Mouse (Mus musculus): ENCODE results near the gene Faf1. TPM values are rescaled to one million over a fixed set of nuclear protein-coding genes. Genes with fewer than 3 reads are reported as not detected.
A peak's percentile ranks its signal among the peaks of the same experiment; 100 is the strongest.

The Faf1 gene
- total RNA-seq, 2 experiments from 2014 or later: 43.6 TPM

GRCm38 (mm10) chr4:109976273-109977147 lies 300.1 kb downstream of the Faf1 start:
- no peak for DNase-seq
- intact Hi-C loops (cut with DNase I): no loop called here

GRCm38 (mm10) chr4:109977148-109978067 lies 301.0 kb downstream of the Faf1 start, which contains the start of gene Dmrta2:
Dmrta2 (plus strand) TSS chr4:109978053.
- intact Hi-C loops (cut with DNase I): no loop called here
- peak; percentile 57 for DNase-seq

- intact Hi-C loops (cut with DNase I): no loop called here
- no peak for DNase-seq
Observed at GRCm38 (mm10) chr4:109978068-109978857, 301.9 kb downstream of the Faf1 start.

DNA sequence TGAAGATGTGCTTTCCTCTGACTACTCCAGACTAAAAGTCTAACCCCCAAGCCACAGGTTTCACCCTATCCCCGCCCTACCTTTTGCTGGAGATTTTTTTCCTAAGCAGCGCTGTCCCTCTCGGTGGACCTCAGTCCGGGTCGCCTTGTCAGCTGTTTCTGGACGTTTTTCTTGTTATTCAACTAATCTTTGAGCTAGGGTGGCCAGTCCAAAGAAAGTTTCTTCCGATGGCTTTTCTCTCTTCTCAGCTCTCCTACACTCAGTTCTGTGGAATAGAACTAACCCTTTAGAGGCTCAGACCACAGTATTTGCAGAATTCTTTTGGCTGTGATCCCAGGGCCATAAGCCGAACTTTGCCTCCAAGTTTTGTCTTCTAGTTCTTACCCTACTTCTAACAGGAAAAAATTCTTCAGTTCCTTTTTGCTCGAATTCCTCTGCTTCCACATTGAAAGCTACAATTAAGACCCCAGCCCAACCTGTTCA lies 302.5 kb downstream of the Faf1 start:
- DNase-seq: no peak
- intact Hi-C loops (cut with DNase I): no loop called here

DNA sequence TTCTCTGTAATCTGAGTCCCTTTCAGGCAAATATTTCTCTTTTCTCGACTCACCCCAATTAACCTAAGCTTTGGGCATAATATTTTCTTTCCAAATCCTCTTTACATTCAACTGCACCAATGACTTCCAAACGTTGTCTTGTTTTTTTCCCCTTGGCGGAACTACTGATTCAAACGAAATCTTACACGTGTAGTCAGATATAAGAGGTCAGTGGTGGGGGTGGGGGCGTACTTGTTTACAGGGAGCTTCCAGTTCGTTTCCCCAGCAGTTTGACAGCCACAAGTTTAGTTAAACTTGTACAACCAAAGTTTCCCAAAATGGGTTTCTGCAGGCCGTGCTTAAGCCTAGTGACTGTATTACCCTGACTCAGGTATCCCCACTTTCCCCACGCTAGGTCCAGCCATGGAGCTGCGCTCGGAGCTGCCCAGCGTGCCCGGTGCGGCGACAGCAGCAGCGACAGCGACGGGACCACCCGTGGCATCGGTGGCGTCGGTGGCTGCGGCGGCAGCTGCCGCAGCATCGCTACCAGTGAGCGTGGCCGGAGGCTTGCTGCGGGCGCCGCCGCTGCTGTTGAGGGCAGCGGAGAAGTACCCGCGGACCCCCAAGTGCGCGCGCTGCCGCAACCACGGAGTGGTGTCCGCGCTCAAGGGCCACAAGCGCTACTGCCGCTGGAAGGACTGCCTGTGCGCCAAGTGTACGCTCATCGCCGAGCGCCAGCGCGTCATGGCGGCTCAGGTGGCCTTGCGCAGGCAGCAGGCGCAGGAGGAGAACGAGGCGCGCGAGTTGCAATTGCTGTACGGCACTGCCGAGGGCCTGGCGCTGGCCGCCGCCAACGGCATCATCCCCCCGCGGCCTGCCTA lies 303.3 kb downstream of the Faf1 start:
- intact Hi-C loops (cut with DNase I): loop anchor here (10.0 kb wide), 2 partner anchors 305 to 315 kb away; partner anchors contain the start of gene Cdkn2c
- DNase-seq: no peak

GRCm38 (mm10) chr4:109980321-109981082 lies 304.1 kb downstream of the Faf1 start:
- no peak for DNase-seq
- intact Hi-C loops (cut with DNase I): loop anchor here (10.0 kb wide), 2 partner anchors 304 to 316 kb away; partner anchors contain the start of gene Cdkn2c

GRCm38 (mm10) chr4:109981083-109981870 lies 304.9 kb downstream of the Faf1 start:
- intact Hi-C loops (cut with DNase I): loop anchor here (10.0 kb wide), 2 partner anchors 304 to 316 kb away; partner anchors contain the start of gene Cdkn2c
- DNase-seq: no peak

DNA sequence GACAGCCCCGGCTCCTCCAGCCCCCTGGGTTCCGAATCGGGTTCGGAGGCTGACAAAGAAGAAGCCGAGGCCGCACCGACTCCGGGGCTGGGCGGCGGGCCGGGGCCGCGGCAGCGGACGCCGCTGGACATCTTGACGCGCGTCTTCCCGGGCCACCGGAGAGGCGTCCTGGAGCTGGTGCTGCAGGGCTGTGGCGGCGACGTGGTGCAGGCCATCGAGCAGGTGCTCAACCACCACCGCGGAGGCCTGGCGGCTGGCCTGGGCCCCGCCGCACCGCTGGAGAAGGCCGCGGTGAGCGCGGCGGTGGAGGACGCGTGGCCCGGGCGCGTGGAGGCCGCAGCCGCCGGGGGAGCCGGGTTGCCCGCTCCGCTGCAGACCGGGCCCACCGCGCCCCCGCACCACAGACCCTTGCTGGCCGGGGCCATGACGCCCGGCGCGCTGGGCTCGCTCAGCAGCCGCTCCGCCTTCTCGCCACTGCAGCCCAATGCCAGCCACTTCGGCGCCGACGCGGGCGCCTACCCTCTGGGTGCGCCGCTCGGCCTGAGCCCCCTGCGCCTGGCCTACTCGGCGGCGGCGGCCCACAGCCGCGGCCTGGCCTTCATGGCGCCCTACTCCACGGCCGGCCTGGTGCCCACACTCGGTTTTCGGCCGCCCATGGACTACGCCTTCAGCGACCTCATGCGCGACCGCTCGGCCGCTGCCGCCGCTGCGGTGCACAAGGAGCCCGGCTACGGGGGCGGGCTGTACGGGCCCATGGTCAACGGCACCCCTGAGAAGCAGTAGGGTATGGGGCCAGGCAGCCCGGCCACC lies 305.7 kb downstream of the Faf1 start:
- intact Hi-C loops (cut with DNase I): loop anchor here (10.0 kb wide), 2 partner anchors 303 to 317 kb away; partner anchors contain the start of gene Cdkn2c
- no peak for DNase-seq

GRCm38 (mm10) chr4:109982681-109983265 lies 306.4 kb downstream of the Faf1 start:
- DNase-seq: no peak
- intact Hi-C loops (cut with DNase I): loop anchor here (10.0 kb wide), 2 partner anchors 302 to 318 kb away; partner anchors contain the start of gene Cdkn2c

- DNase-seq: no peak
- intact Hi-C loops (cut with DNase I): loop anchor here (2.0 to 10.0 kb wide), 3 partner anchors 227 to 319 kb away; partner anchors contain the start of gene Cdkn2c
Observed at GRCm38 (mm10) chr4:109983281-109984001, 307.1 kb downstream of the Faf1 start.

- DNase-seq: no peak
- intact Hi-C loops (cut with DNase I): loop anchor here (2.0 to 10.0 kb wide), 3 partner anchors 227 to 319 kb away; partner anchors contain the start of gene Cdkn2c
Observed at GRCm38 (mm10) chr4:109984011-109984411, 307.6 kb downstream of the Faf1 start.

DNA sequence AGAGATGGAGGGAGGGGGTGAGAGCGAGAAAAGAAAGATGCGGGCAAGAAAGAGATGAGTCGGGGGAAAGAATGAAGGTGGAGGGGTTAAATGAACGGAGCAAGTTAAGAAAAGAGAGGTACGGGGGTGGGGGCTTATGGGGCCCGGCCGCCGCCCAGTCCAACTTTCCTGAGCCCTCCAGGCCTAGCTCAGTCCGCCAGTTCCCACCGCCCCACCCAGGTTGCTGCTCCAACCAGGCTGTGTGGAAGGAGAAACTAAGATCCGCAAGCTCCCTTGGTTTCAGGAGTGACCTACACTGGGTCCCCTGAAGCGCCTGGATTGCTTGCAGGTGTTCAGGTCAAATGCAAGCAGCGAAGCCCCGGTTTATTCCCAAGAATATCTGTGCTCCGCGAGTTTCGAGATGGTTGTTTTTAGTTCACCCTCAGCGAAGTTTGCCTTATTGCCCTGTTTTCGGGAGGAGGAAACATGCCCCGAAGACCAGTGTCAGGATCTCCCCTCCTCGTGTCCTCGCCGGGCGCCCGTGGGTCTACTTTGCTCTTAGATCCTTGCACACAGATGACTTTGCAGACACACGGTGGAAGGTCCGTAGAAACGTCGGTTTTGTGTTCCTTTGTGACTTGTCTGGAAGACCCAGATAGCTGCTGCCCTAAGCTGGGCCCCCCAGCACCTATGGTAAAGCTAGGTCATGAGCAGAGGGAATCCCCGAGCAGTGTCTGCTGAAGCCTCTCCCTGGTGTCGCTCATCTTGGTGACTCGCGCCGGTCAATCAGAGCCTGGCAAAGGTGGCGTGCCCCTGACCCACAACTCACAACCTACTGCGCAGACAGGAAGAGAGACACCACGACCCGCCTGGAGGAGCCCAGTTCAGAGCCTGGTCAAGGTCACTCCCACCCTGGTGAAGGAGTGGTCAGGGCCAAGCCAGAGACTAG lies 308.4 kb downstream of the Faf1 start:
- intact Hi-C loops (cut with DNase I): loop anchor here (2.0 to 10.0 kb wide), 3 partner anchors 228 to 320 kb away; partner anchors contain the start of gene Cdkn2c
- DNase-seq: no peak

- no peak for DNase-seq
- intact Hi-C loops (cut with DNase I): loop anchor here (2.0 to 10.0 kb wide), 3 partner anchors 229 to 321 kb away; partner anchors contain the start of gene Cdkn2c
Observed at GRCm38 (mm10) chr4:109985424-109986172, 309.2 kb downstream of the Faf1 start.
